Mouse (Mus musculus) adrenal gland, adult 2 months (tissue): ENCODE measurements around the gene Sebox. TPM values are rescaled to one million over a fixed set of nuclear protein-coding genes. Genes with fewer than 3 reads are reported as not detected.

Experiments used
- DNase-seq: peaks from one replicate; pipeline ENCODE4 v3.0.0; 2021
- long read RNA-seq: library from polyadenylated mRNA; stranded (forward); transcript quantifications from one replicate; pipeline ENCODE4 v2.0.0, GENCODE M21; 2021
- polyA plus RNA-seq: library from polyadenylated mRNA; depleted of rRNA; stranded (reverse); fragments of >200 nt; gene quantifications from 2 replicates; pipeline ENCODE4 v1.2.3, GENCODE M21; 2012; rRNA removed
- total RNA-seq, 2 experiments: library from RNA; stranded (reverse); gene quantifications; 2 replicates each; pipeline ENCODE4 v1.2.3; 2021

Gene Sebox
- total RNA-seq (not detected), polyA plus RNA-seq (not detected in 2 replicates)
- long read RNA-seq: 0 reads

- DNase-seq: no peak
Measured at GRCm38 (mm10) chr11:78502909-78503650, at the start of gene Sebox. Sebox (plus strand) TSS chr11:78503447.

GRCm38 (mm10) chr11:78453675-78454074 is 49.6 kb upstream of the Sebox start:
- peak; percentile 58 for DNase-seq

- DNase-seq: no peak
Measured at GRCm38 (mm10) chr11:78454276-78454675, 49.0 kb upstream of the Sebox start.

- DNase-seq: peak; percentile 65
Measured at GRCm38 (mm10) chr11:78455308-78455707, 47.9 kb upstream of the Sebox start.

- DNase-seq: no peak
Measured at GRCm38 (mm10) chr11:78458740-78459139, 44.5 kb upstream of the Sebox start.

- DNase-seq: no peak
Measured at GRCm38 (mm10) chr11:78461894-78462293, 41.4 kb upstream of the Sebox start.

GRCm38 (mm10) chr11:78462669-78463068 is 40.6 kb upstream of the Sebox start:
- DNase-seq: no peak

GRCm38 (mm10) chr11:78463286-78464036 is 39.8 kb upstream of the Sebox start:
- peak; percentile 72 for DNase-seq

- no peak for DNase-seq
Measured at GRCm38 (mm10) chr11:78465116-78465515, 38.1 kb upstream of the Sebox start.

- DNase-seq: peak; percentile 93
Measured at GRCm38 (mm10) chr11:78465568-78466180, 37.6 kb upstream of the Sebox start, which contains the start of gene Slc46a1. Slc46a1 (plus strand) TSS chr11:78465697.

GRCm38 (mm10) chr11:78466242-78466912 is 36.9 kb upstream of the Sebox start:
- no peak for DNase-seq

GRCm38 (mm10) chr11:78467515-78467914 is 35.7 kb upstream of the Sebox start:
- DNase-seq: no peak

- DNase-seq: no peak
Measured at GRCm38 (mm10) chr11:78467932-78468331, 35.3 kb upstream of the Sebox start.

- DNase-seq: peak; percentile 77
Measured at GRCm38 (mm10) chr11:78471326-78472103, 31.7 kb upstream of the Sebox start.

- no peak for DNase-seq
Measured at GRCm38 (mm10) chr11:78475289-78475688, 28.0 kb upstream of the Sebox start.

GRCm38 (mm10) chr11:78483639-78484038 is 19.6 kb upstream of the Sebox start:
- no peak for DNase-seq

- DNase-seq: peak; percentile 69
Measured at GRCm38 (mm10) chr11:78488168-78488567, 15.1 kb upstream of the Sebox start.

- DNase-seq: peak; percentile 68
Measured at GRCm38 (mm10) chr11:78490781-78491241, 12.4 kb upstream of the Sebox start.

GRCm38 (mm10) chr11:78495904-78496303 is 7.3 kb upstream of the Sebox start:
- peak; percentile 34 for DNase-seq

GRCm38 (mm10) chr11:78497071-78497541 is 6.1 kb upstream of the Sebox start:
- peak; percentile 35 for DNase-seq
